Comparison of ENCODE assay signal across 8 mouse cellular contexts in genomic region chr9:28402770-28403650, GRCm38 (mm10).
DNase-seq lines count a peak whose midpoint lies in the region; ATAC-seq and TF ChIP-seq lines count a peak whose summit lies in the region.

No protein-coding gene starts in this region.

- no peaks in the 10 kb centered on the region for H3K36me3 ChIP-seq in hindbrain, embryonic 11.5 days (ENCODE audit: control insufficient read depth, insufficient read depth, low read length)
- no peaks in the 10 kb centered on the region for H3K36me3 ChIP-seq in limb, embryonic 13.5 days
- no peaks in the 10 kb centered on the region for H3K36me3 ChIP-seq in thymus, adult 2 months (ENCODE audit: control insufficient read depth, insufficient read depth, low read length)

- ATAC-seq in hindbrain, embryonic 11.5 days (ENCODE audit: low FRiP score): peak; percentile 86
- peak; percentile 76; the same call in 1 of the 2 replicates for ATAC-seq in limb, embryonic 13.5 days (ENCODE audit: low FRiP score, low read depth)

- TF ChIP-seq CTCF in bone marrow macrophage, adult 2 months (IDR thresholded peaks at IDR 0.05; ENCODE audit: low read depth, low read length): no peak
- TF ChIP-seq CTCF in embryonic fibroblast, embryonic 13.5 days (IDR thresholded peaks at IDR 0.05; ENCODE audit: borderline replicate concordance, insufficient read depth, low read length): no peak
- no peak for TF ChIP-seq CTCF in thymus, adult 2 months (IDR thresholded peaks at IDR 0.05; ENCODE audit: borderline replicate concordance, control insufficient read depth, extremely low read depth, insufficient read depth, low read length, poor library complexity)

- H3K27me3 ChIP-seq in hindbrain, embryonic 11.5 days (ENCODE audit: control insufficient read depth, insufficient read depth, low read length): peaks cover 8% of the 10 kb centered on the region
- H3K27me3 ChIP-seq in limb, embryonic 13.5 days: peaks cover 61% of the 10 kb centered on the region
- H3K27me3 ChIP-seq in thymus, adult 2 months (ENCODE audit: control insufficient read depth, insufficient read depth, low read length): no peaks in the 10 kb centered on the region

- H3K4me3 ChIP-seq in bone marrow macrophage, adult 2 months (ENCODE audit: insufficient read depth, low read length): peak overlapping the region; percentile 59
- H3K4me3 ChIP-seq in embryonic fibroblast, embryonic 13.5 days (ENCODE audit: insufficient read depth, low read length): peak overlapping the region; percentile 38
- peak overlapping the region; percentile 55 for H3K4me3 ChIP-seq in hindbrain, embryonic 11.5 days (ENCODE audit: low read depth, low read length)
- H3K4me3 ChIP-seq in limb, embryonic 13.5 days: peak overlapping the region; percentile 60
- no peak overlapping the region for H3K4me3 ChIP-seq in thymus, adult 2 months (ENCODE audit: control insufficient read depth, insufficient read depth, low read length)

- H3K4me2 ChIP-seq in hindbrain, embryonic 11.5 days (replicated peaks; ENCODE audit: low read depth, low read length): peak overlapping the region; percentile 95
- peak overlapping the region; percentile 98 for H3K4me2 ChIP-seq in limb, embryonic 13.5 days (replicated peaks)

- H3K9me3 ChIP-seq in hindbrain, embryonic 11.5 days (ENCODE audit: control insufficient read depth, low read length): no peaks in the 10 kb centered on the region
- H3K9me3 ChIP-seq in limb, embryonic 13.5 days: no peaks in the 10 kb centered on the region

- WGBS in hindbrain, embryonic 11.5 days: under 1% methylated on average over 55 of the region's 56 CpGs
- WGBS in limb, embryonic 13.5 days: 1% methylated on average over 56 of the region's 56 CpGs
- 4% methylated on average over 56 of the region's 56 CpGs for WGBS in thymus, adult 2 months

- no peaks in the 10 kb centered on the region for H3K4me1 ChIP-seq in bone marrow macrophage, adult 2 months (ENCODE audit: control insufficient read depth, insufficient read depth, low read length)
- no peaks in the 10 kb centered on the region; the same call in 1 of the 2 replicates for H3K4me1 ChIP-seq in embryonic fibroblast, embryonic 13.5 days (ENCODE audit: control insufficient read depth, insufficient read depth, low read length)
- no peaks in the 10 kb centered on the region for H3K4me1 ChIP-seq in hindbrain, embryonic 11.5 days (replicated peaks; ENCODE audit: control insufficient read depth, insufficient read depth, low read length)
- peaks cover 17% of the 10 kb centered on the region; the same call in 1 of the 2 replicates for H3K4me1 ChIP-seq in limb, embryonic 13.5 days
- H3K4me1 ChIP-seq in thymus, adult 2 months (replicated peaks; ENCODE audit: control insufficient read depth, insufficient read depth, low read length): no peaks in the 10 kb centered on the region

- peak; percentile 86 for DNase-seq in heart, adult 11 months
- DNase-seq in heart, adult 8-10 months (ENCODE audit: low spot score): no peak
- DNase-seq in hindbrain, embryonic 11.5 days (ENCODE audit: low spot score): peak; percentile 67
- DNase-seq in retina, embryonic 14.5 days (ENCODE audit: low spot score): peak; percentile 71
- DNase-seq in thymus, adult 2 months: no peak

- peak overlapping the region; percentile 61 for H3K9ac ChIP-seq in hindbrain, embryonic 11.5 days (ENCODE audit: low read depth, low read length)
- H3K9ac ChIP-seq in limb, embryonic 13.5 days: peak overlapping the region; percentile 67

- H3K27ac ChIP-seq in bone marrow macrophage, adult 2 months (ENCODE audit: insufficient read depth, low read depth, low read length): no peak overlapping the region
- no peak overlapping the region for H3K27ac ChIP-seq in embryonic fibroblast, embryonic 13.5 days (ENCODE audit: insufficient read depth, low read length)
- H3K27ac ChIP-seq in hindbrain, embryonic 11.5 days (ENCODE audit: low read depth, low read length): 0 out of 2 replicates have a peak overlapping the region, but pooled peaks have one; percentile 13
- H3K27ac ChIP-seq in limb, embryonic 13.5 days: no peak overlapping the region
- no peak overlapping the region for H3K27ac ChIP-seq in thymus, adult 2 months (ENCODE audit: control insufficient read depth, insufficient read depth, low read length)

- TF ChIP-seq POLR2A in bone marrow macrophage, adult 2 months (IDR thresholded peaks at IDR 0.05; ENCODE audit: borderline replicate concordance, low read depth, low read length): no peak
- no peak for TF ChIP-seq POLR2A in embryonic fibroblast, embryonic 13.5 days (IDR thresholded peaks at IDR 0.05; ENCODE audit: low read depth, low read length)
- no peak for TF ChIP-seq POLR2A in thymus, adult 2 months (IDR thresholded peaks at IDR 0.05; ENCODE audit: control insufficient read depth, extremely low read depth, insufficient read depth, low read length, poor library complexity)

Comparison
In these comparisons a context has a peak if more than half of its experiments do, and no peak if none do; other contexts are left out.
1. DNase-seq: peak in heart, adult 11 months (single experiment), hindbrain, embryonic 11.5 days (single experiment) and retina, embryonic 14.5 days (single experiment); none in heart, adult 8-10 months (single experiment) and thymus, adult 2 months (single experiment).